Mouse (Mus musculus) cortical plate, adult 2 months (tissue): ENCODE results near the gene Tmem38a.

ENCODE experiments used
- CTCF ChIP-seq: fragments of 200-500 bp; IDR thresholded peaks from 2 replicates; pipeline ENCODE4 v1.5.1; 2011; ENCODE audit warnings: mild to moderate bottlenecking, control low read depth, low read length; ENCODE audit not compliant: insufficient read depth; ENCODE audit errors: extremely low read depth
- POLR2A ChIP-seq: fragments of 200-500 bp; IDR thresholded peaks from 2 replicates; pipeline ENCODE4 v1.6.1; 2011; ENCODE audit warnings: mild to moderate bottlenecking, low read length, control low read depth; ENCODE audit not compliant: insufficient read depth; ENCODE audit errors: extremely low read depth

GRCm38 (mm10) chr8:72570633-72571610 lies 933 bp upstream of the Tmem38a start, which contains the start of gene Smim7:
- peak; percentile 84 for TF ChIP-seq POLR2A
- no peak for TF ChIP-seq CTCF
